Mouse (Mus musculus): ENCODE measurements around the gene Plac9a.
A peak's percentile ranks its signal among the peaks of the same experiment; 100 is the strongest.
"Not testable (repeated sequence)": the region's sequence is repeated elsewhere in the genome, so short reads cannot be mapped to it uniquely, and the experiment has no call there.

The Plac9a gene

GRCm38 (mm10) chr14:25865251-25865650 lies 37.6 kb downstream of the Plac9a start:
- no peak for DNase-seq (ENCODE audit: low read depth, low spot score)

GRCm38 (mm10) chr14:25863721-25864120 lies 39.2 kb downstream of the Plac9a start:
- no peak for DNase-seq (ENCODE audit: low read depth, low spot score)

- DNase-seq (ENCODE audit: low read depth, low spot score) = no peak
Measured at GRCm38 (mm10) chr14:25861771-25862530, 40.9 kb downstream of the Plac9a start.

- DNase-seq (ENCODE audit: low read depth, low spot score) = no peak
Measured at GRCm38 (mm10) chr14:25857940-25858339, 45.0 kb downstream of the Plac9a start.

GRCm38 (mm10) chr14:25857168-25857621 lies 45.7 kb downstream of the Plac9a start:
- no peak for DNase-seq (ENCODE audit: low read depth, low spot score)

- no peak for DNase-seq (ENCODE audit: low read depth, low spot score)
Measured at GRCm38 (mm10) chr14:25855241-25855885, 47.5 kb downstream of the Plac9a start.

GRCm38 (mm10) chr14:25853717-25854452 lies 49.0 kb downstream of the Plac9a start:
- DNase-seq (ENCODE audit: low read depth, low spot score) = no peak

GRCm38 (mm10) chr14:25853295-25853694 lies 49.6 kb downstream of the Plac9a start:
- no peak for DNase-seq (ENCODE audit: low read depth, low spot score)

- no peak for DNase-seq (ENCODE audit: low read depth, low spot score)
Measured at GRCm38 (mm10) chr14:25852121-25852561, 50.8 kb downstream of the Plac9a start.

- DNase-seq (ENCODE audit: low read depth, low spot score) = no peak
Measured at GRCm38 (mm10) chr14:25851189-25851588, 51.7 kb downstream of the Plac9a start.

GRCm38 (mm10) chr14:25850433-25850832 lies 52.5 kb downstream of the Plac9a start:
- DNase-seq (ENCODE audit: low read depth, low spot score) = no peak

- not testable (repeated sequence) for DNase-seq (ENCODE audit: low read depth, low spot score)
Measured at GRCm38 (mm10) chr14:25848708-25849107, 54.2 kb downstream of the Plac9a start.

- DNase-seq (ENCODE audit: low read depth, low spot score) = no peak
Measured at GRCm38 (mm10) chr14:25848237-25848636, 54.7 kb downstream of the Plac9a start.

- DNase-seq (ENCODE audit: low read depth, low spot score) = no peak
Measured at GRCm38 (mm10) chr14:25847660-25848059, 55.2 kb downstream of the Plac9a start.

- no peak for DNase-seq (ENCODE audit: low read depth, low spot score)
Measured at GRCm38 (mm10) chr14:25846516-25846915, 56.4 kb downstream of the Plac9a start.

- no peak for DNase-seq (ENCODE audit: low read depth, low spot score)
Measured at GRCm38 (mm10) chr14:25845832-25846383, 57.0 kb downstream of the Plac9a start.

GRCm38 (mm10) chr14:25844372-25844771 lies 58.5 kb downstream of the Plac9a start:
- DNase-seq (ENCODE audit: low read depth, low spot score) = no peak

GRCm38 (mm10) chr14:25842688-25843003 lies 60.3 kb downstream of the Plac9a start:
- DNase-seq (ENCODE audit: low read depth, low spot score) = no peak

GRCm38 (mm10) chr14:25841991-25842687 lies 60.8 kb downstream of the Plac9a start, which contains the start of gene Anxa11:
Anxa11 (plus strand) TSS chr14:25842156.
- DNase-seq (ENCODE audit: low read depth, low spot score) = peak; percentile 92

- DNase-seq (ENCODE audit: low read depth, low spot score) = no peak
Measured at GRCm38 (mm10) chr14:25841579-25841978, 61.3 kb downstream of the Plac9a start.

GRCm38 (mm10) chr14:25840961-25841360 lies 61.9 kb downstream of the Plac9a start:
- DNase-seq (ENCODE audit: low read depth, low spot score) = peak; percentile 87

All from A20 (cell line).